Mouse (Mus musculus): Measurements from ENCODE around the gene Tbx2.

Gene Tbx2

DNA sequence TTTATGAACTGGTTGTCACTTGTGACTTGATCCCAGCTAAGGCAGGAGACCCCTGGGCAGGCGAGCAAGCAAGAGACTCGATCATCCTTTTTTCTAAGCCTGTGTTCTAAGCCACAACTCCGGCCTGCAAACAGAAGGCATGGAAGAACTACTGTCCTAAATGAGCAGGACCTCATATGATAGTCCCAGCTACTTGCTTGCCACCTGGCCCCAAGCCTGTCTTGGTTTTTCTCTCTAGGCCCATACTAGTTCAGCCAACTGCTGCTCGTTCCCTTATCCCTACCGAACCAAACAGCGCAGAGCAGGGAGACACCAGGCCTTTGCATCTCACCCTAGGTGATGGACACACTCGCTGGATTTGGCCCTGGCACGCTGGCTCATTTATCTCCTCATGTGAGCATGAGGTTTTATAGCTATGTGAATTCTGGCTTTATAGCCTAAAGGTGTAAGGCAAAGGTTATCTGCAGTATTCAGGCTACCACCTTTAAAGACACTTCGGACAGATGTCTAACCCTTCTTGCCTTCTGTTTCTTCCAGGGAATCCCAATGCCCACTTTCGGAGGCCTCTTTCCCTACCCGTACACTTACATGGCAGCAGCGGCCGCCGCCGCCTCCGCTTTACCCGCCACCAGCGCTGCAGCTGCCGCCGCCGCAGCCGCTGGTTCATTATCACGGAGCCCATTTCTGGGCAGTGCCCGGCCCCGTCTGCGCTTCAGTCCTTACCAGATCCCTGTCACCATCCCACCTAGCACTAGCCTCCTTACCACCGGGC is 7.9 kb downstream of the Tbx2 start:
- DNase-seq (ENCODE audit: low read depth): no peak

GRCm38 (mm10) chr11:85840803-85841145 is 8.4 kb downstream of the Tbx2 start:
- DNase-seq (ENCODE audit: low read depth): no peak

DNA sequence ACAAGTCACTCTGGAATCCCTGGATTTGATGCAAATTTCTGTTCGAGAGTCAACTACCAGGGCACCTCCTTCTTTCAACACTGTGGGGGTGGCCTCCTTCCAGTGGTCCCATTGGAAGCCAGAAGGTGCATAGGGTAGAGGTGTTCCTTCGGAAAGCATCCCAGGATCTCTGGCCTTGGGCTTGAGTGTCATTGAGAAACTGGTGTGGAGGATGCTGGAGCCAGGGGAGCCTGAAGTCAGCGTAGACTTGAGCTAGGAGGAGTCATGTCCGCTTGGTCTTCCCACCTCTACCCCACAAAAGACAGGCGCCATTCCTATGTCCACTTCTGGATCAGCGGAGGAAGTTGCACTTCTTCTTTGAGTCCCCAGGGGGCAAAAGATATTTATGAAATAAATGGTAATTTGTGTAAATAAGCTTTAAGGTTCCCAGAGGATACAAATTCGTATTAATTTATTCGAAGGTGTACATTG is 8.9 kb downstream of the Tbx2 start:
- no peak for DNase-seq (ENCODE audit: low read depth)

- DNase-seq (ENCODE audit: low read depth): no peak
Observed at GRCm38 (mm10) chr11:85841980-85842379, 9.6 kb downstream of the Tbx2 start.

DNA sequence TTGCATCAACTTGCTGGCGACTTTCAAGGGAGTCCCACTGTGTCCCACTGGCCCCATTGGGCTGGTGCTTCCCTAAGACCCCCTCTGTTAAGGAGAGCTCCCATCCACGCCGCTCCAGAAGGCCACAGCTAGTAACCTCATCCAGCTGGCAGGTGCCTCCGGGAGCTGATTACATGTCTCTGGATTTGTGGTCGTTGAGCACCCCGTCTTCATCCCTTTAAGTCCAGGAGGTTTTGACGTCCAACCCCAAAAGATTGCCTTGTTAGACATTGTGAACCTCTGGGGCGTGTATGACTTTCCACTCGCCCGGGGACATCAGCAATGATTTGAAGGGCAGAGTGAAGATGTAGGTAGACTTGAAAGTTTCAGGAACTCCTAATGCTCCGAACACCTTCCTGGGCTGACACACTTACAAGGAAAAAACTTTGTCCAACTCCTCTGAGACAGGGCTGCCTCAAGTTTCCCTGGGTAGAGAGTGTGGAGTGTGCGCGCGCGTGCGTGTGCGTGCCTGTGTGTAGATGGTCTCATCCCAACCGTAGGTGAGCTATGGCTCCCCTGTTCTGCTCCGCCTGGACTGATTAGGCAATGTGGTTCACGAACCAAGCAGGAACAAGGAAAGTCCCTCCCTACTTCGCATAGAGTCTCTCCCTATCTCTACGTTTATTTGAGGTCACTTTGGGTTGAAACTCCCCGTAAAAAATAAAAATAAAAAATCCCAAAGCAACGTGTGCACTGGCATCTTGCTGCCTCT is 10.4 kb downstream of the Tbx2 start:
- no peak for DNase-seq (ENCODE audit: low read depth)

GRCm38 (mm10) chr11:85843347-85843692 is 11.0 kb downstream of the Tbx2 start:
- peak; percentile 63 for DNase-seq (ENCODE audit: low read depth)

DNA sequence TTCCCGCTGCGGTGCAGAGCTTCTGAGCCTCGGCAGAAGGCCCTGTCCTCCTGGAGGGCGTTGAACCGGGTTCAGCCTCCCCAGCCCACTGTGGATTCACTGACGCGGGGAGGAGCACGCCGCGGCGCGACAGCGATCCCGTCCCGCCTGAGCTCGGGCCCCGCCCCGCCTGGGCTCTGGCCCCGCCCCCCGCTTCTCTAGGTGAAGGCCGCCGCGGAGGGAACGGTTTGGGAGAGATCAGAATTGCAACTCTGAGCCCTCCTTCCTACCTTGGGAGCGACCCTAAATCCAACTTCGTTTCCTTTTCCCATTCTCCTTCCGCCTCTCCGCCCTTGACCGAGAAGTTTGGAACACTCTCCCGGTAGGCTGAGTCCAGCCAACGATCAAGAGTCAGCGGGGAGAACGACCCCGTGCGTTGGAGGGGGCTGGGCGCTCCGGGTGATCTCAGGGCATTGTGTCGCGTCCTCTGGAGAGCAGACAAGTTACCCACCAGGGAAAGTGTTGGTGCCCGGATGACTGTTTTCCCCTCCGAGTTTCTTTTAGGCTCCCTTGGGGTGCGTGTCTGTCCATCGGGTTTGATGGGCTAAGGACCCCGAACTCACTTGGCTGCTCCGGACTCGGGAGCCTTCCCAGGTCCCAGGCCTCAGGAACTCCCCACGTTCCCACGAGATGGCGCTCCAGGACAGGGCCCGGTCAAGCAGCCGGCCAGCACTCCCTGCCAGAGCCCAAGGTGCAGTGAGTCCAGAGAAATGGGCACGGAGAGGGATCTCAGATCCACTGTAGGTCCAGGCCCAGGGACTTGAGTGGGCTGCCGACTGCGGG is 12.0 kb downstream of the Tbx2 start:
- no peak for DNase-seq (ENCODE audit: low read depth)

DNA sequence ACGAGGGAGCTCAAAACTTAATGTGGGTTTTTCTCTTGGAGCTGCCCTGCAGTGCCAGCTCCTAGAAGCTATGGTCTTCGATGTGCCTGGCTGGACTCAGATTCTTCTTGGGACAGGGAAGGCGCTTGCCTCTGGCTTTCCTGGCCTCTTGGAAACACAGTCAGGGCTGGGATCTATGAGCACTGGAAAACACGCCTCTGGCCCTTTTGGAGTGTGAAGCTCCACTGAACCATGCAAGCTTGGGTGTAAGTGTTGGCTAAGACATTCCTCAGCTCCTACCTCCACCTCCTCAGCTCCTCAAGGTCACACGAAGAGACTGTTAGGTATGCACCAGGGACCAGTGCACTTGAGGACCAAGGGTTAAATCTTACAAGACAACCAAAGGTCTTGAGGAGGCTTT is 12.6 kb downstream of the Tbx2 start:
- no peak for DNase-seq (ENCODE audit: low read depth)

GRCm38 (mm10) chr11:85845921-85846320 is 13.6 kb downstream of the Tbx2 start:
- no peak for DNase-seq (ENCODE audit: low read depth)

DNA sequence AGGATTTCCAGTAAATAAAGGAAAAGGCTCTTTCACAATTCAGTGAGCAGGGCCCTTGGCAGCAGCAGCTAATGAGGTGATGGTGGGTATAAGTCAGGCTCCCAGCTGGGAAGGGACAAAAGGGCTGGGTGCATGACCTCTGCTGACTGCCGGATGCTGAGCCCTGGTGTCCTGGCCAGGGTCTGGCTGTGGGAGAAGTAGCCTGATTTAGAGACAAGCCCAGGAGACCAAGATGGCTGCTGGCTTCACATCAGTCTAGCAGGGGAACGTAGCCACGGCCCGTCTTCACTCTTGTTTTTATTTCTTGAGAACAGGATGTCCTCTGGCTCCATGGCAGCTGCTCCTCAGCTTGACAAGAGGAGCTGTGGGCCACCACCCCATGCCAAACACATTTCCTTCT is 14.2 kb downstream of the Tbx2 start:
- no peak for DNase-seq (ENCODE audit: low read depth)

GRCm38 (mm10) chr11:85849037-85849436 is 16.7 kb downstream of the Tbx2 start:
- DNase-seq (ENCODE audit: low read depth): peak; percentile 81

GRCm38 (mm10) chr11:85850233-85850632 is 17.9 kb downstream of the Tbx2 start, which contains the start of gene Gm11444:
Gm11444 (minus strand) TSS chr11:85850333.
- no peak for DNase-seq (ENCODE audit: low read depth)

DNA sequence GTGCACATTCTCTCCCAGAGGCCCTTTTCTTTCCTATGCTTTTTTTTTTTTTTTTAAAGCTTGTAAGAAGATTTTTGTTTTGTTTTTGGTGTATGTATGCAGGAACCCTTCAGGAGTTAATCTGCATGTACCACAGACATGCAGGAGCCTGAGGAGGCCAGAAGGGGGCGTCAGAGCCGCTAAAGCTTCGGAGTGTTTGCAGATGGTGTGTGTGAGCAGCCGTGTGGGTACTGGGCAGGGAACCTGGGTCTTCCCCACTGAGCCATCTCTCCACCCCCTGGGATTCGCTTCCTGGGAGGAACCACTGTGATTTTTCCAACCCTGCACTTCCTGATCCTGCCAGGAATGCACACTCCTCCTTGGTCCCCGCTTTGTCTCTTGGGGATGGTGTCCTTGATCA is 18.4 kb downstream of the Tbx2 start:
- DNase-seq (ENCODE audit: low read depth): no peak

DNA sequence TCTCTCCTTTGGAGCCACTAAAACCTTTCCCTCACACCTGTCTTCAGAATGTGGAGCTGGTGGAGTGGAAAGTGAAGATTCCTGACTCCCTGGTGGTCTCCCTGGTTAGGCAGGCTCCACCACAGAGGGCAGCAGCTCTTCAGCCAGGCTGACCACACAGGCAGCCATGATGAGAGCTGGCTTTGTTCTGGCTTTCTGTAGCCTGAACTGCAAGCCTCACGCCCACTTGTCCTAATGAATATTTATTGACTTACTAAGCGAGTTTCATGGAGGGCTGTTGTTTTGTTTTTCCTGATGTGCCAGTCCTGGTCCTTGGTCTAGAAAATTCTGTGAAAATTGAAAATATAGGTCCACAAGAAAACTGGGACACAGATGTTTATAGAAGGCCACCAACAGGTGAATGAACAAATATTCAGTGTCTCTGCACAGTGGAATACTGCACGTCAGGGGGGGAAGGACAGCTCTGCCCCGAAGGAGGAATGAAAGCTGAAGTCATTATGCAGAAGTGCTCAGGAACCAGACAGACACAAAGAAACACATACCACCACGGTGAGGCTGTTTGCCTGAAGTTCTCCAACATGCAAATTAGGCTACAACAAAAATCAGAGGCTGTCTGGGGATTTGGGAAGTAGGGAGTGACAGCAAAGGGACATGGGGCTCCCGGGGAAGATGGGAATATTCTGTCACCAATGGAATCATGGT is 25.8 kb downstream of the Tbx2 start:
- DNase-seq (ENCODE audit: low read depth): no peak

- DNase-seq (ENCODE audit: low read depth): no peak
Observed at GRCm38 (mm10) chr11:85864363-85864762, 32.0 kb downstream of the Tbx2 start.

GRCm38 (mm10) chr11:85876059-85876788 is 43.9 kb downstream of the Tbx2 start:
- DNase-seq (ENCODE audit: low read depth): no peak

DNA sequence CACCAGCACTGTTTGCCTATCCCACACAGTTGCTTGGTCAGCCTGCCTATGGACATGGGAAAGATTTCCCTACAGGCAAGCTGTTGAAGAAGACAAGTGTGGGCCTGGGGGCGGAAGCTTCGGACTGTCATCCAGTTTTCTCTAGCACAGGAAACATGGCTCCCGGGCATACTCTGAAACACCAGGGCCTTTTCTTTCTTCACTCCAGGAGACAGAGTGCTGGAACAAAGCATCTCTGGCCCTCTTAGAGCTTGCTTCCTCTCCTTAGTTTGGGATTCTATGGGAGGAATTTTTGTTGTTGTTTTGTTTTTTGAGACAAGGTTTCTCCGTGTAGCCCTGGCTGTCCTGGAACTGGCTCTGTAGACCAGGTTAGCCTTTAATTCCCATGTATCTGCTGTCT is 52.1 kb downstream of the Tbx2 start:
- no peak for DNase-seq (ENCODE audit: low read depth)

DNA sequence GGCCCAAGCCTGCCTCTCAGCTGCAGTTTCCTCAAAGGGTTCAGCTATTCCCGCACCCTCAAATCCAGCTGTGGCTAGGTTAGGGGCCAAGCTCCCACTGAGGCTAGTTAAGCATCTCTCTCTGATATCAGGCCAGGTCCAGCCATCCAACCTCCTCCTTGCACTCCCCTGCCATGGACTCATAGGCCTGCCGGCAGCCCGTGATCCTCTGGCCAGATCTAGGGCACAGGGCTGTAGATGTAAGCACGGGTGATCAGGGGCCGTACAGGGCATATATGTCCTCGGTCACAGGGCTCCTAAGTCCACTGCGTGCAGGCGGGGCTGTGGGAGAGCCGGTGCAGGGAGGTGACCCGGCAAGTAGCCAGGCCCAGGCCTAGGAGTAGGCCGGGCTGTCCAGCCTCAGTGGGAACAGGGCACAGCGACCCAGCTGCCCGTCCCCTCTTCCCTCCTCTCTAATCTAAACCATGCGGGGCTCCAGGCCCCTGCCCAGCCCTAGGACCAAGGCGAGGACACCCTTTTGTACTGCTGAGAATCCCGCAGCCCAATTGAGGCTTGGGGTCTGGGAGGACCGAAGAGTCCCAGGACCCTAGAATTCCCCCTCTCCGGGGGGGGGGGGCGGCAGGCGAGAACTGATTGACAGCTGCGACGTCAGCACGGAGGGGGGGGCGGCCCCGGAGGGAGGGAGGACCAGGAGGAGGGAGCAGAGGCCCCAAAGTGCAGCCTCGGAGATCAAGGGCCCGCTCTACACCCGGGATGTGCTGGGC is 53.5 kb downstream of the Tbx2 start, which contains the start of gene Tbx4:
TSS of gene Tbx4 (plus strand) at position 758 of the 764 bp plus-strand sequence.
- no peak for DNase-seq (ENCODE audit: low read depth)

GRCm38 (mm10) chr11:85886429-85886785 is 54.1 kb downstream of the Tbx2 start:
- no peak for DNase-seq (ENCODE audit: low read depth)

- DNase-seq (ENCODE audit: low read depth): no peak
Observed at GRCm38 (mm10) chr11:85887273-85887672, 54.9 kb downstream of the Tbx2 start.
